Mouse (Mus musculus) liver, adult 2 months (tissue): ENCODE data around the gene Bbs9. TPM values are rescaled to one million over a fixed set of nuclear protein-coding genes. Genes with fewer than 3 reads are reported as not detected.

Experiments used
- DNase-seq: peaks from one replicate; pipeline ENCODE4 v3.0.0-alpha.2; 2011; ENCODE audit warnings: low read depth, low spot score; ENCODE audit errors: extremely low read depth
- H3K27ac ChIP-seq: fragments of 200-500 bp; replicated peaks from 2 replicates; pipeline ENCODE4 v1.5.1; 2012; ENCODE audit warnings: low read depth, mild to moderate bottlenecking, control low read depth, inconsistent platforms, low read length; ENCODE audit not compliant: insufficient read depth
- H3K27me3 ChIP-seq: fragments of 200-500 bp; 2 replicates; pipeline ENCODE4 v1.6.1; 2012; ENCODE audit warnings: mild to moderate bottlenecking, moderate library complexity, low read length, inconsistent platforms; ENCODE audit not compliant: control insufficient read depth, insufficient read depth
- H3K36me3 ChIP-seq: fragments of 200-500 bp; 2 replicates; pipeline ENCODE4 v1.6.1; 2012; ENCODE audit warnings: low read length, inconsistent platforms; ENCODE audit not compliant: control insufficient read depth, insufficient read depth
- H3K4me1 ChIP-seq: fragments of 200-500 bp; 2 replicates; pipeline ENCODE4 v1.6.1; 2011; ENCODE audit warnings: low read length; ENCODE audit not compliant: control insufficient read depth, insufficient read depth
- H3K4me3 ChIP-seq: fragments of 200-500 bp; 2 replicates; pipeline ENCODE4 v1.5.1; 2011; ENCODE audit warnings: low read depth, mild to moderate bottlenecking, control low read depth, low read length, moderate library complexity; ENCODE audit not compliant: insufficient read depth
- H3K79me2 ChIP-seq: fragments of 200-500 bp; 2 replicates; pipeline ENCODE4 v1.6.1; 2012; ENCODE audit warnings: inconsistent platforms, mild to moderate bottlenecking, low read length, moderate library complexity; ENCODE audit not compliant: control insufficient read depth, insufficient read depth
- H3K9ac ChIP-seq: fragments of 200-500 bp; 2 replicates; pipeline ENCODE4 v1.6.1; 2012; ENCODE audit warnings: low read depth, mild to moderate bottlenecking, control low read depth, inconsistent platforms, low read length
- CTCF ChIP-seq: fragments of 200-500 bp; IDR thresholded peaks from 2 replicates; pipeline ENCODE4 v1.5.1; 2011; ENCODE audit warnings: low read depth, low read length, control low read depth
- POLR2A ChIP-seq: fragments of 200-500 bp; IDR thresholded peaks from 2 replicates; pipeline ENCODE4 v1.6.1; 2011; ENCODE audit warnings: low read length, control low read depth; ENCODE audit not compliant: insufficient read depth; ENCODE audit errors: extremely low read depth
- WGBS: fragments of 180-500 bp; shearing (Covaris S2); methylation state at CpG from one replicate; pipeline ENCODE4 v1.1.7; 2018; 5-methylcytosine and 5-hydroxymethylcytosine counted together
- polyA plus RNA-seq: library from polyadenylated mRNA; depleted of rRNA; stranded (reverse); fragments of >200 nt; gene quantifications from 2 replicates; pipeline ENCODE4 v1.2.3, GENCODE M21; 2012
- total RNA-seq: library from RNA; depleted of rRNA; stranded (reverse); fragments of >200 nt; gene quantifications from 2 replicates; pipeline ENCODE4 v1.2.3, GENCODE M21; 2014

The Bbs9 gene
- total and polyA plus RNA-seq, 2 experiments = 3.3 to 8.0 TPM

- no peak for DNase-seq
- Histone ChIP-seq H3K4me1 (no peaks in the 10 kb centered on the region), H3K27ac (no peak overlapping the region), H3K79me2 (no peaks in the 10 kb centered on the region), H3K9ac (no peak overlapping the region), H3K27me3 (no peaks in the 10 kb centered on the region), H3K36me3 (no peaks in the 10 kb centered on the region), H3K4me3 (no peak overlapping the region)
- TF ChIP-seq POLR2A (no peak), CTCF (no peak)
- WGBS = 95% methylated on average over 7 of the region's 7 CpGs
These were observed 10.7 kb downstream of the Bbs9 start for GRCm38 (mm10) chr9:22486211-22486610.

DNA sequence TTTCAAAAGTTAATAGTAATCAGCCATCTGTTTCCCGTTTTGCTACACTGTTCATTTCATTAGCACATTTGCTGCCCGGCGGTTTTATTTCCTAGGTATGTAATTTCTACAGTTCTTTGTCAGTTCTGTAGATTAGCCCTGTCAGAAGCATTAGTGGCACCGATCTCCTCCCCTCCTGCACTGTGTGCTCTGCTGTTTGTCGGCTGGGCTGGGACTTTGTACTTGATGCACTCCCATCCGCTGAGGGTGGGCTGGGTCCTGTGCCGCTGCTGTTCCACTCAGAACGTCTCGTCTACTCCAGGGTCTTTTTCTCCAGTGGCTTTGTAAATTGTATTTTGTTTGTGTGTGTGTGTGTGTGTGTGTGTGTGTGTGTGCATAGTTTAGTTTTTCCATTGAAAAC is 13.4 kb downstream of the Bbs9 start:
- no peak for DNase-seq
- Histone ChIP-seq H3K9ac (no peak overlapping the region), H3K79me2 (no peaks in the 10 kb centered on the region), H3K4me3 (no peak overlapping the region), H3K36me3 (0 out of 2 replicates have a peak, but pooled peaks cover 1% of the 10 kb centered on the region), H3K27me3 (no peaks in the 10 kb centered on the region), H3K4me1 (no peaks in the 10 kb centered on the region), H3K27ac (no peak overlapping the region)
- TF ChIP-seq CTCF (no peak), POLR2A (no peak)
- 55% methylated on average over 9 of the region's 9 CpGs for WGBS

- Histone ChIP-seq H3K4me1 (no peaks in the 10 kb centered on the region), H3K4me3 (no peak overlapping the region), H3K27ac (no peak overlapping the region), H3K27me3 (no peaks in the 10 kb centered on the region), H3K9ac (no peak overlapping the region), H3K36me3 (0 out of 2 replicates have a peak, but pooled peaks cover 1% of the 10 kb centered on the region), H3K79me2 (no peaks in the 10 kb centered on the region)
- no peak for DNase-seq
- WGBS = 88% methylated on average over 9 of the region's 9 CpGs
- TF ChIP-seq CTCF (0 out of 2 replicates have a peak, but pooled peaks have one; percentile 24), POLR2A (no peak)
These were observed 18.8 kb downstream of the Bbs9 start for GRCm38 (mm10) chr9:22494203-22494807.

- H3K4me1 ChIP-seq = no peaks in the 10 kb centered on the region
These were observed 19.6 kb downstream of the Bbs9 start for GRCm38 (mm10) chr9:22495133-22495532.

GRCm38 (mm10) chr9:22497021-22497767 is 21.7 kb downstream of the Bbs9 start:
- DNase-seq = no peak
- Histone ChIP-seq H3K4me3 (no peak overlapping the region), H3K4me1 (no peaks in the 10 kb centered on the region), H3K79me2 (no peaks in the 10 kb centered on the region), H3K36me3 (0 out of 2 replicates have a peak, but pooled peaks cover 1% of the 10 kb centered on the region), H3K9ac (no peak overlapping the region), H3K27ac (no peak overlapping the region), H3K27me3 (no peaks in the 10 kb centered on the region)
- TF ChIP-seq POLR2A (no peak), CTCF (no peak)
- WGBS = 65% methylated on average over 6 of the region's 6 CpGs

More at GRCm38 (mm10) chr9:22495133-22495532, 19.6 kb downstream of the Bbs9 start:
- WGBS = 98% methylated on average over 2 of the region's 2 CpGs
- Histone ChIP-seq H3K27me3 (no peaks in the 10 kb centered on the region), H3K4me3 (no peak overlapping the region), H3K79me2 (no peaks in the 10 kb centered on the region), H3K36me3 (0 out of 2 replicates have a peak, but pooled peaks cover 1% of the 10 kb centered on the region), H3K9ac (no peak overlapping the region), H3K27ac (no peak overlapping the region)
- TF ChIP-seq CTCF (no peak; the same call in 1 of the 2 replicates), POLR2A (no peak)
- DNase-seq = no peak

GRCm38 (mm10) chr9:22502972-22503371 is 27.5 kb downstream of the Bbs9 start:
- H3K36me3 ChIP-seq = no peaks in the 10 kb centered on the region
- 82% methylated on average over 2 of the region's 2 CpGs for WGBS
- H3K4me3 ChIP-seq = no peak overlapping the region
- no peak overlapping the region for H3K27ac ChIP-seq
- no peaks in the 10 kb centered on the region for H3K4me1 ChIP-seq
- H3K9ac ChIP-seq = no peak overlapping the region
- no peaks in the 10 kb centered on the region for H3K27me3 ChIP-seq
- TF ChIP-seq CTCF (no peak), POLR2A (no peak)
- no peaks in the 10 kb centered on the region for H3K79me2 ChIP-seq
- DNase-seq = no peak
